Mouse (Mus musculus): Measurements from ENCODE around the gene Prr15l. TPM values are rescaled to one million over a fixed set of nuclear protein-coding genes. Genes with fewer than 3 reads are reported as not detected.

Gene Prr15l
- polyA plus RNA-seq, 2 experiments: 2.8 to 4.9 TPM

- DNase-seq (ENCODE audit: low read depth in 3 of 3, low spot score in 3 of 3) (no peak), ATAC-seq (ENCODE audit: insufficient read depth) (no peak)
- Histone ChIP-seq H3K27ac (no peak within 1 kb of the TSS), H3K4me3 (ENCODE audit: insufficient read depth in 1 of 2, low read depth in 2 of 2, low read length in 2 of 2) (no peak within 1 kb of the TSS), H3K27me3 (ENCODE audit: control insufficient read depth, insufficient read depth, low read length) (peaks cover 12% of the 10 kb centered on the region), H3K4me2 (ENCODE audit: low read depth) (no peak within 1 kb of the TSS), H3K36me3 (replicated peaks; ENCODE audit: control insufficient read depth, insufficient read depth, low read depth) (no peaks in the 10 kb centered on the region), H3K9ac (replicated peaks) (no peak within 1 kb of the TSS), H3K9me3 (ENCODE audit: control insufficient read depth, low read length) (no peaks in the 10 kb centered on the region), H3K4me1 (replicated peaks; ENCODE audit: control insufficient read depth in 2 of 2, insufficient read depth in 2 of 2, low read length in 1 of 2) (peaks cover 10 to 18% of the 10 kb centered on the region in 2 experiments)
- TF ChIP-seq CTCF (IDR thresholded peaks at IDR 0.05; ENCODE audit: low read depth) (no peak), EP300 (IDR thresholded peaks at IDR 0.05; ENCODE audit: low read depth) (no peak)
- WGBS (ENCODE audit: insufficient replicate concordance): 64% methylated on average over 7 of the region's 7 CpGs
These were observed 55.0 kb downstream of the Prr15l start, which contains the start of gene Sp2 for GRCm38 (mm10) chr11:96982859-96983258. Gene Sp2, minus strand, starts transcription at chr11:96982959.

DNA sequence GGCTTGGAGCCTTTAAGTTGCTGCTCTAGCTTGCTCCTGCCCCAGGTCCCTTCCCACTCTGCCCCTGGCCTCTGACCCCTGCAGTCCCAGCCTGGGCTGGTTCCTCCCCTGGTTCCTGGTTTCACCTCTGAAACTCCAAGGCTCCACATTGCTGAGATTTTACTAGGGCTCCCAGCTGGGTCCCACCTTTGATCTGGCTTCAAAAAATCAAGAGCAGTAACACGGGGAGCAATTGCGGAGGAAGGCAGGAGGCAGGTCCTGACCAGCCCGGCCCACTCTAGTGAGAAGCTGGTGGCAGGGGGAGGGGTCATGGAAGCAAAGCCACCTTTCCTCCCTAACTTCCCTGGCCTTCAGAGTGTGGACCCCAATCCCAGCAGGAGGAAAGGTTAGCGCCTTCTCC, 57.0 kb downstream of the Prr15l start:
- ATAC-seq (ENCODE audit: insufficient read depth): no peak

GRCm38 (mm10) chr11:96986463-96986862, 58.6 kb downstream of the Prr15l start:
- Histone ChIP-seq H3K4me2 (ENCODE audit: low read depth) (no peak overlapping the region), H3K27me3 (ENCODE audit: control insufficient read depth, insufficient read depth, low read length) (peaks cover 16% of the 10 kb centered on the region), H3K4me3 (ENCODE audit: insufficient read depth in 1 of 2, low read depth in 2 of 2, low read length in 2 of 2) (no peak overlapping the region), H3K36me3 (replicated peaks; ENCODE audit: control insufficient read depth, insufficient read depth, low read depth) (no peaks in the 10 kb centered on the region), H3K9me3 (ENCODE audit: control insufficient read depth, low read length) (no peaks in the 10 kb centered on the region), H3K9ac (replicated peaks) (no peak overlapping the region), H3K4me1 (replicated peaks; ENCODE audit: control insufficient read depth in 2 of 2, insufficient read depth in 2 of 2, low read length in 1 of 2) (peaks cover 0 to 2% of the 10 kb centered on the region in 2 experiments; a peak in 1 of 4 replicates), H3K27ac (no peak overlapping the region)
- DNase-seq (ENCODE audit: low read depth in 3 of 3, low spot score in 3 of 3) (no peak), ATAC-seq (ENCODE audit: insufficient read depth) (no peak)
- WGBS (ENCODE audit: insufficient replicate concordance): 28% methylated on average over 3 of the region's 3 CpGs
- no peak for TF ChIP-seq CTCF (IDR thresholded peaks at IDR 0.05; ENCODE audit: low read depth)
- TF ChIP-seq EP300 (IDR thresholded peaks at IDR 0.05; ENCODE audit: low read depth): no peak

More for the DNA sequence above, 57.0 kb downstream of the Prr15l start:
- H3K4me3 ChIP-seq (ENCODE audit: insufficient read depth in 1 of 2, low read depth in 2 of 2, low read length in 2 of 2): no peak overlapping the region
- H3K9me3 ChIP-seq (ENCODE audit: control insufficient read depth, low read length): no peaks in the 10 kb centered on the region
- peaks cover 16% of the 10 kb centered on the region for H3K27me3 ChIP-seq (ENCODE audit: control insufficient read depth, insufficient read depth, low read length)
- WGBS (ENCODE audit: insufficient replicate concordance): 47% methylated on average over 4 of the region's 4 CpGs
- peaks cover 0 to 5% of the 10 kb centered on the region in 2 experiments; a peak in 2 of 4 replicates for H3K4me1 ChIP-seq (replicated peaks; ENCODE audit: control insufficient read depth in 2 of 2, insufficient read depth in 2 of 2, low read length in 1 of 2)
- no peaks in the 10 kb centered on the region for H3K36me3 ChIP-seq (replicated peaks; ENCODE audit: control insufficient read depth, insufficient read depth, low read depth)
- H3K4me2 ChIP-seq (ENCODE audit: low read depth): no peak overlapping the region
- no peak overlapping the region for H3K27ac ChIP-seq
- no peak for TF ChIP-seq EP300 (IDR thresholded peaks at IDR 0.05; ENCODE audit: low read depth)
- no peak for TF ChIP-seq CTCF (IDR thresholded peaks at IDR 0.05; ENCODE audit: low read depth)
- no peak overlapping the region for H3K9ac ChIP-seq (replicated peaks)
- no peak for DNase-seq (ENCODE audit: low read depth in 3 of 3, low spot score in 3 of 3)

Other genes with a start within 250 kb of the Prr15l start
- gene Snx11, start 150.5 kb upstream of the Prr15l start, polyA plus RNA-seq (2012; rRNA removed): 7.4 and 10.1 TPM in 2 replicates
- gene Snx11, start 150.5 kb upstream of the Prr15l start, polyA plus RNA-seq (2014; fragmentation: Nextera tagmentation; extraction: Ambion mirVana): 4.2 and 4.9 TPM in 2 replicates
- gene Cbx1, start 139.0 kb upstream of the Prr15l start, polyA plus RNA-seq (2012; rRNA removed): 9.9 and 23.5 TPM in 2 replicates
- gene Cbx1, start 139.0 kb upstream of the Prr15l start, polyA plus RNA-seq (2014; fragmentation: Nextera tagmentation; extraction: Ambion mirVana): 25.0 and 26.0 TPM in 2 replicates
- gene Nfe2l1, start 98.1 kb upstream of the Prr15l start, polyA plus RNA-seq (2012; rRNA removed): 14.4 and 15.2 TPM in 2 replicates
- 9.6 and 10.1 TPM in 2 replicates for gene Nfe2l1, start 98.1 kb upstream of the Prr15l start, polyA plus RNA-seq (2014; fragmentation: Nextera tagmentation; extraction: Ambion mirVana)
- gene Copz2, start 78.2 kb upstream of the Prr15l start, polyA plus RNA-seq (2012; rRNA removed): 7.9 and 8.7 TPM in 2 replicates
- gene Copz2, start 78.2 kb upstream of the Prr15l start, polyA plus RNA-seq (2014; fragmentation: Nextera tagmentation; extraction: Ambion mirVana): 18.6 and 18.8 TPM in 2 replicates
- 14.2 and 20.1 TPM in 2 replicates for gene Cdk5rap3, start 11.6 kb upstream of the Prr15l start, polyA plus RNA-seq (2012; rRNA removed)
- gene Cdk5rap3, start 11.6 kb upstream of the Prr15l start, polyA plus RNA-seq (2014; fragmentation: Nextera tagmentation; extraction: Ambion mirVana): 34.1 and 36.4 TPM in 2 replicates
- 315 and 355 TPM in 2 replicates for gene Pnpo, start 15.9 kb downstream of the Prr15l start, polyA plus RNA-seq (2012; rRNA removed)
- 564 and 592 TPM in 2 replicates for gene Pnpo, start 15.9 kb downstream of the Prr15l start, polyA plus RNA-seq (2014; fragmentation: Nextera tagmentation; extraction: Ambion mirVana)
- 7.7 and 8.0 TPM in 2 replicates for gene Sp2, start 54.9 kb downstream of the Prr15l start, polyA plus RNA-seq (2012; rRNA removed)
- gene Sp2, start 54.9 kb downstream of the Prr15l start, polyA plus RNA-seq (2014; fragmentation: Nextera tagmentation; extraction: Ambion mirVana): 13.7 and 17.1 TPM in 2 replicates
- gene Sp6, start 85.3 kb downstream of the Prr15l start, polyA plus RNA-seq (2012; rRNA removed): 0.02 and 0.06 TPM in 2 replicates
- gene Sp6, start 85.3 kb downstream of the Prr15l start, polyA plus RNA-seq (2014; fragmentation: Nextera tagmentation; extraction: Ambion mirVana): not detected in 2 replicates
- 5.7 and 5.9 TPM in 2 replicates for gene Scrn2, start 101.8 kb downstream of the Prr15l start, polyA plus RNA-seq (2012; rRNA removed)
- gene Scrn2, start 101.8 kb downstream of the Prr15l start, polyA plus RNA-seq (2014; fragmentation: Nextera tagmentation; extraction: Ambion mirVana): 5.8 and 6.3 TPM in 2 replicates
- 0.20 and 0.29 TPM in 2 replicates for gene Lrrc46, start 113.3 kb downstream of the Prr15l start, polyA plus RNA-seq (2012; rRNA removed)
- 0.28 and 0.38 TPM in 2 replicates for gene Lrrc46, start 113.3 kb downstream of the Prr15l start, polyA plus RNA-seq (2014; fragmentation: Nextera tagmentation; extraction: Ambion mirVana)
- gene Mrpl10, start 113.5 kb downstream of the Prr15l start, polyA plus RNA-seq (2012; rRNA removed): 29.1 and 30.3 TPM in 2 replicates
- 34.9 and 36.2 TPM in 2 replicates for gene Mrpl10, start 113.5 kb downstream of the Prr15l start, polyA plus RNA-seq (2014; fragmentation: Nextera tagmentation; extraction: Ambion mirVana)
- gene Osbpl7, start 122.5 kb downstream of the Prr15l start, polyA plus RNA-seq (2012; rRNA removed): 2.0 and 2.5 TPM in 2 replicates
- gene Osbpl7, start 122.5 kb downstream of the Prr15l start, polyA plus RNA-seq (2014; fragmentation: Nextera tagmentation; extraction: Ambion mirVana): 1.2 and 1.7 TPM in 2 replicates
- gene Tbx21, start 187.2 kb downstream of the Prr15l start, polyA plus RNA-seq (2012; rRNA removed): 0.02 and 0.05 TPM in 2 replicates
- not detected in 2 replicates for gene Tbx21, start 187.2 kb downstream of the Prr15l start, polyA plus RNA-seq (2014; fragmentation: Nextera tagmentation; extraction: Ambion mirVana)
- 2.4 and 2.6 TPM in 2 replicates for gene Tbkbp1, start 223.4 kb downstream of the Prr15l start, polyA plus RNA-seq (2012; rRNA removed)
- gene Tbkbp1, start 223.4 kb downstream of the Prr15l start, polyA plus RNA-seq (2014; fragmentation: Nextera tagmentation; extraction: Ambion mirVana): 0.90 and 1.6 TPM in 2 replicates

Measured in liver, embryonic 14.5 days (tissue).